ENCODE assay signal across 8 mouse cellular contexts in genomic region chr19:9942539-9943533, GRCm38 (mm10). TPM values are rescaled to one million over a fixed set of nuclear protein-coding genes. Genes with fewer than 3 reads are reported as not detected.
DNase-seq lines count a peak whose midpoint lies in the region; ATAC-seq lines count a peak whose summit lies in the region.
"Had no signal": no experiment of that assay in that cellular context is flagged by ENCODE, and none has a peak within 500 bp of the region (broad histone marks: within the 10 kb centered on the region; RNA-seq: fewer than 3 reads in every experiment).

No protein-coding gene starts in this region.

- H3K4me3 ChIP-seq in midbrain, embryonic 10.5 days, result no peak overlapping the region
- no peak overlapping the region for H3K4me3 ChIP-seq in midbrain, embryonic 11.5 days (ENCODE audit: low read depth, low read length)
- no peak overlapping the region for H3K4me3 ChIP-seq in embryonic facial prominence, embryonic 11.5 days (ENCODE audit: low read depth, low read length)
- H3K4me3 ChIP-seq in limb, embryonic 12.5 days (replicated peaks), result no peak overlapping the region
- no peak overlapping the region for H3K4me3 ChIP-seq in stomach, embryonic 14.5 days (ENCODE audit: low read depth, low read length)

- H3K4me2 ChIP-seq in midbrain, embryonic 11.5 days, result no peak overlapping the region
- no peak overlapping the region for H3K4me2 ChIP-seq in embryonic facial prominence, embryonic 11.5 days (ENCODE audit: low read depth, low read length)
- H3K4me2 ChIP-seq in limb, embryonic 12.5 days, result no peak overlapping the region
- H3K4me2 ChIP-seq in stomach, embryonic 14.5 days (replicated peaks; ENCODE audit: low read depth, low read length), result no peak overlapping the region

- peak overlapping the region; percentile 38 for H3K27ac ChIP-seq in midbrain, embryonic 10.5 days (replicated peaks)
- H3K27ac ChIP-seq in midbrain, embryonic 11.5 days (ENCODE audit: low read depth, low read length), result no peak overlapping the region
- no peak overlapping the region for H3K27ac ChIP-seq in embryonic facial prominence, embryonic 11.5 days (replicated peaks; ENCODE audit: low read depth, low read length)
- peak overlapping the region; percentile 12; the same call in 1 of the 2 replicates for H3K27ac ChIP-seq in limb, embryonic 12.5 days
- peak overlapping the region; percentile 44; the same call in 1 of the 2 replicates for H3K27ac ChIP-seq in stomach, embryonic 14.5 days (ENCODE audit: low read length)

- DNase-seq in midbrain, embryonic 10.5 days (ENCODE audit: low spot score), result no peak
- no peak for DNase-seq in midbrain, embryonic 11.5 days (ENCODE audit: low spot score, missing footprints)
- no peak for DNase-seq in embryonic facial prominence, embryonic 11.5 days (ENCODE audit: low spot score)
- no peak for DNase-seq in adipocyte (ENCODE audit: low spot score)
- DNase-seq in left cerebral cortex, adult 18-20 months (ENCODE audit: low spot score in 2 of 2), result no peak

- H3K4me1 ChIP-seq in midbrain, embryonic 10.5 days, result peaks cover 38% of the 10 kb centered on the region
- H3K4me1 ChIP-seq in midbrain, embryonic 11.5 days (ENCODE audit: control insufficient read depth, insufficient read depth, low read length), result peaks cover 3% of the 10 kb centered on the region; the same call in 1 of the 2 replicates
- no peaks in the 10 kb centered on the region for H3K4me1 ChIP-seq in embryonic facial prominence, embryonic 11.5 days (ENCODE audit: control insufficient read depth, insufficient read depth, low read length)
- H3K4me1 ChIP-seq in limb, embryonic 12.5 days (replicated peaks), result peaks cover 30% of the 10 kb centered on the region
- peaks cover 6% of the 10 kb centered on the region; the same call in 1 of the 2 replicates for H3K4me1 ChIP-seq in stomach, embryonic 14.5 days (ENCODE audit: control insufficient read depth, insufficient read depth, low read length)

- H3K36me3 ChIP-seq in midbrain, embryonic 10.5 days, result no peaks in the 10 kb centered on the region
- H3K36me3 ChIP-seq in midbrain, embryonic 11.5 days (ENCODE audit: control insufficient read depth, insufficient read depth, low read length), result no peaks in the 10 kb centered on the region
- no peaks in the 10 kb centered on the region for H3K36me3 ChIP-seq in embryonic facial prominence, embryonic 11.5 days (replicated peaks; ENCODE audit: control insufficient read depth, insufficient read depth, low read depth, low read length)
- no peaks in the 10 kb centered on the region for H3K36me3 ChIP-seq in limb, embryonic 12.5 days
- H3K36me3 ChIP-seq in stomach, embryonic 14.5 days (ENCODE audit: control insufficient read depth, insufficient read depth, low read length), result no peaks in the 10 kb centered on the region

- no peaks in the 10 kb centered on the region; the same call in 1 of the 2 replicates for H3K27me3 ChIP-seq in midbrain, embryonic 10.5 days (ENCODE audit: low read depth, poor library complexity, severe bottlenecking)
- H3K27me3 ChIP-seq in midbrain, embryonic 11.5 days (ENCODE audit: control insufficient read depth, insufficient read depth, low read length), result no peaks in the 10 kb centered on the region
- H3K27me3 ChIP-seq in embryonic facial prominence, embryonic 11.5 days (ENCODE audit: control insufficient read depth, insufficient read depth, low read length), result no peaks in the 10 kb centered on the region
- H3K27me3 ChIP-seq in limb, embryonic 12.5 days, result no peaks in the 10 kb centered on the region
- H3K27me3 ChIP-seq in stomach, embryonic 14.5 days (ENCODE audit: control insufficient read depth, insufficient read depth, low read length), result no peaks in the 10 kb centered on the region

- ATAC-seq in midbrain, embryonic 11.5 days (ENCODE audit: low FRiP score), result no peak
- 0 out of 2 replicates have a peak, but pooled peaks have one; percentile 14 for ATAC-seq in embryonic facial prominence, embryonic 11.5 days (replicated peaks; ENCODE audit: insufficient number of reproducible peaks, low FRiP score, low TSS enrichment, low read depth)
- no peak for ATAC-seq in limb, embryonic 12.5 days (ENCODE audit: insufficient number of reproducible peaks, insufficient read depth, low FRiP score, low TSS enrichment, low read depth)
- peak; percentile 69; the same call in 1 of the 2 replicates for ATAC-seq in stomach, embryonic 14.5 days (ENCODE audit: insufficient number of reproducible peaks, insufficient read depth, low FRiP score, low read depth)
- ATAC-seq: hindbrain, embryonic 16.5 days had no signal

- no peak overlapping the region for H3K9ac ChIP-seq in midbrain, embryonic 11.5 days (ENCODE audit: low read length)
- H3K9ac ChIP-seq in embryonic facial prominence, embryonic 11.5 days (replicated peaks; ENCODE audit: low read length), result no peak overlapping the region
- H3K9ac ChIP-seq in limb, embryonic 12.5 days (replicated peaks), result no peak overlapping the region
- no peak overlapping the region for H3K9ac ChIP-seq in stomach, embryonic 14.5 days (replicated peaks; ENCODE audit: low read depth, low read length)

- WGBS in midbrain, embryonic 10.5 days, result 75% methylated on average over 10 of the region's 10 CpGs
- 76% methylated on average over 10 of the region's 10 CpGs for WGBS in midbrain, embryonic 11.5 days
- 55% methylated on average over 10 of the region's 10 CpGs for WGBS in embryonic facial prominence, embryonic 11.5 days
- WGBS in limb, embryonic 12.5 days, result 67% methylated on average over 10 of the region's 10 CpGs
- WGBS in stomach, embryonic 14.5 days, result 56% methylated on average over 10 of the region's 10 CpGs

- no peaks in the 10 kb centered on the region for H3K9me3 ChIP-seq in midbrain, embryonic 10.5 days (replicated peaks)
- H3K9me3 ChIP-seq in midbrain, embryonic 11.5 days (ENCODE audit: control insufficient read depth, low read length), result no peaks in the 10 kb centered on the region
- H3K9me3 ChIP-seq in embryonic facial prominence, embryonic 11.5 days (replicated peaks; ENCODE audit: control insufficient read depth, low read length), result no peaks in the 10 kb centered on the region
- no peaks in the 10 kb centered on the region for H3K9me3 ChIP-seq in limb, embryonic 12.5 days
- no peaks in the 10 kb centered on the region for H3K9me3 ChIP-seq in stomach, embryonic 14.5 days (ENCODE audit: control insufficient read depth, low read depth, low read length)

RNA-seq across cellular contexts. Expression of gene Fth1, which starts 37.6 kb away (rescaled TPM):
- polyA plus RNA-seq in midbrain, embryonic 10.5 days (2016; fragmentation: Nextera tagmentation; extraction: Ambion mirVana), result 1,350 and 1,398 TPM in 2 replicates
- 1,347 and 1,422 TPM in 2 replicates for polyA plus RNA-seq in midbrain, embryonic 11.5 days (2014; fragmentation: Nextera tagmentation; extraction: Ambion mirVana)
- 1,303 and 1,312 TPM in 2 replicates for polyA plus RNA-seq in embryonic facial prominence, embryonic 11.5 days (2014; fragmentation: Nextera tagmentation; extraction: Ambion mirVana)
- polyA plus RNA-seq in limb, embryonic 12.5 days (2016; fragmentation: Nextera tagmentation; extraction: Ambion mirVana), result 1,334 and 1,385 TPM in 2 replicates
- 1,491 and 1,524 TPM in 2 replicates for polyA plus RNA-seq in stomach, embryonic 14.5 days (2014; fragmentation: Nextera tagmentation; extraction: Ambion mirVana)
- 1,000 to 10,000 TPM; 2,362 to 2,428 TPM for total RNA-seq in left cerebral cortex, adult 18-20 months (2021)

RNA-seq across cellular contexts. Expression of gene Incenp, which starts 43.5 kb away (rescaled TPM):
- 142 and 150 TPM in 2 replicates for polyA plus RNA-seq in midbrain, embryonic 10.5 days (2016; fragmentation: Nextera tagmentation; extraction: Ambion mirVana)
- 97.8 and 106 TPM in 2 replicates for polyA plus RNA-seq in midbrain, embryonic 11.5 days (2014; fragmentation: Nextera tagmentation; extraction: Ambion mirVana)
- polyA plus RNA-seq in embryonic facial prominence, embryonic 11.5 days (2014; fragmentation: Nextera tagmentation; extraction: Ambion mirVana), result 92.2 and 101 TPM in 2 replicates
- polyA plus RNA-seq in limb, embryonic 12.5 days (2016; fragmentation: Nextera tagmentation; extraction: Ambion mirVana), result 140 and 148 TPM in 2 replicates
- polyA plus RNA-seq in stomach, embryonic 14.5 days (2014; fragmentation: Nextera tagmentation; extraction: Ambion mirVana), result 84.9 and 86.6 TPM in 2 replicates
- 10 to 100 TPM; 31.2 to 37.3 TPM for total RNA-seq in left cerebral cortex, adult 18-20 months (2021)

RNA-seq across cellular contexts. Expression of gene Best1, which starts 58.6 kb away (rescaled TPM):
- polyA plus RNA-seq in midbrain, embryonic 10.5 days (2016; fragmentation: Nextera tagmentation; extraction: Ambion mirVana), result 1.4 and 2.0 TPM in 2 replicates
- 1.3 and 1.5 TPM in 2 replicates for polyA plus RNA-seq in midbrain, embryonic 11.5 days (2014; fragmentation: Nextera tagmentation; extraction: Ambion mirVana)
- polyA plus RNA-seq in embryonic facial prominence, embryonic 11.5 days (2014; fragmentation: Nextera tagmentation; extraction: Ambion mirVana), result 1.7 and 1.9 TPM in 2 replicates
- 2.2 and 2.3 TPM in 2 replicates for polyA plus RNA-seq in limb, embryonic 12.5 days (2016; fragmentation: Nextera tagmentation; extraction: Ambion mirVana)
- 0.35 and 0.72 TPM in 2 replicates for polyA plus RNA-seq in stomach, embryonic 14.5 days (2014; fragmentation: Nextera tagmentation; extraction: Ambion mirVana)
- total RNA-seq in left cerebral cortex, adult 18-20 months (2021), result 1 to 10 TPM; 1.0 to 1.1 TPM

RNA-seq across cellular contexts. Expression of gene Rab3il1, which starts 58.6 kb away (rescaled TPM):
- polyA plus RNA-seq in midbrain, embryonic 10.5 days (2016; fragmentation: Nextera tagmentation; extraction: Ambion mirVana), result 34.6 and 35.6 TPM in 2 replicates
- polyA plus RNA-seq in midbrain, embryonic 11.5 days (2014; fragmentation: Nextera tagmentation; extraction: Ambion mirVana), result 36.8 and 40.1 TPM in 2 replicates
- polyA plus RNA-seq in embryonic facial prominence, embryonic 11.5 days (2014; fragmentation: Nextera tagmentation; extraction: Ambion mirVana), result 53.8 and 56.4 TPM in 2 replicates
- 32.0 and 35.8 TPM in 2 replicates for polyA plus RNA-seq in limb, embryonic 12.5 days (2016; fragmentation: Nextera tagmentation; extraction: Ambion mirVana)
- 26.0 and 28.6 TPM in 2 replicates for polyA plus RNA-seq in stomach, embryonic 14.5 days (2014; fragmentation: Nextera tagmentation; extraction: Ambion mirVana)
- total RNA-seq in left cerebral cortex, adult 18-20 months (2021), result 10 to 100 TPM in 1 of 2 experiments, 1 to 10 TPM in 1; 9.6 to 10.2 TPM

Comparison
In these comparisons a context has a peak if more than half of its experiments do, and no peak if none do; other contexts are left out.
1. H3K27ac ChIP-seq: peak in midbrain, embryonic 10.5 days (single experiment), limb, embryonic 12.5 days (single experiment) and stomach, embryonic 14.5 days (single experiment); none in midbrain, embryonic 11.5 days (single experiment) and embryonic facial prominence, embryonic 11.5 days (single experiment).
2. ATAC-seq: peak in embryonic facial prominence, embryonic 11.5 days (single experiment) and stomach, embryonic 14.5 days (single experiment); none in midbrain, embryonic 11.5 days (single experiment) and limb, embryonic 12.5 days (single experiment).